Mouse (Mus musculus): ENCODE data around the gene Ltbp1.

The Ltbp1 gene

GRCm38 (mm10) chr17:75371650-75372049, 366.3 kb downstream of the Ltbp1 start:
- DNase-seq, result no peak

- DNase-seq, result peak; percentile 56 to 72
Observed at GRCm38 (mm10) chr17:75372371-75372770, 367.0 kb downstream of the Ltbp1 start.

DNA sequence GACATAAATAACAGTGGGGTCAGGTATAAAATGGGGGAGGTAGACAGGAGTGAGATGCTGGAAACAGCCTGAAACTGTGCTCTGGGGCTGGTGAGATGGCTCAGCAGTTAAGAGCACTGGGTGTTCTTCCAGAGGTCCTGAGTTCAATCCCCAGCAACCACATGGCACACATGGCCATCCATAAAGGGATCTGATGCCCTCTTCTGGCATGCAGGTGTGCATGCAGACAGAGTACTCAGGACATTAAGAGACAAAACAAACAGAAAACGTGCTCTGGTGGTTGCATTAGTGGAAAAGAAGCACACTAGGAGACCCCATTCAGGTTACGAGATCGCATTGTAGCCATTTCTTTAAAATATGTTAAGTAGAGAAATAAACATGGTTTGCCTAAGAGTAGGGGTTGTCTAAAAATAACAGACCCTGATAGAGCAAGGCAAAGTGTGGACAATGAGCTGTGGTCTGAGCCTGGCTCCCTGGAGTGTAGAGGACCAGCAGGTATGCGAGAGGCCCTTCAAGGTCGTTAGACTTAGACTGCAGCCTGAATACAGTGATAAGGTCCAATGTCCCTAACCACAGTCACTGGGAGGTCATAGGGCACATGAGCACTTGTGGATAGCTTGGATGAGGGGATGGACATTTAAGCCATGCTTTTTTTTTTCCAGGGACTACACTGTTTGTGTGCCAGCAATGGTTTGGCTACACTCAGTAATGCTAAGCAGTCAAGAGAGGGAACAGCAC, 369.1 kb downstream of the Ltbp1 start:
- DNase-seq, result no peak

DNA sequence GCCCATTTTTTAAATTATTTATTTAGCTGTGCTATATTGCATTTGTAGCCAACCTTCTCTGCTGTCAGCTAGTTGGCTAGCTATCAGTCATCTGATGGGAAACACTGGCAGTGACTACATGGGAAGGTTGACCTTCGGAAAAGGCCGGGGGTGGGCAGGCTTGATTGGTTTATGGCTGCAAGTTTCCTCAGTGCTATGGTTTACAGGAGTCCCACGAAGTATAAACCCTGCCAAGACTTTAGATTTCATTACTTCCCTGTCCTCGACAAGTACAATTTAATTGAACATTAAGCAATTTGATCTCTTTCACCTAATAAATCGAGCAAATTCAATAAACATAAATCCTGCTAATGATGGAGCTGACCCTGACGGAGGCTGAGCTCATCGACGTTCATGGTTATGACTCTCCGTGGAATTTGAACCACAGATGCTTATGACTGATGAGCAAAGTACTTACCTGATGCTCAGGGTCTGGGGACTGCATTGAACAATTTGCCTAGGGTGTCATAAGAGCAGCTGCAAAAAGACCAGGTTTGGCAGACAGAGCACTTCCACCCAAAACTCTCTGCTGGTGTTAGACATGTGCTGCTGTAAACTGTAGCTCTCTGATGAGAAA, 373.0 kb downstream of the Ltbp1 start:
- DNase-seq, result no peak

DNA sequence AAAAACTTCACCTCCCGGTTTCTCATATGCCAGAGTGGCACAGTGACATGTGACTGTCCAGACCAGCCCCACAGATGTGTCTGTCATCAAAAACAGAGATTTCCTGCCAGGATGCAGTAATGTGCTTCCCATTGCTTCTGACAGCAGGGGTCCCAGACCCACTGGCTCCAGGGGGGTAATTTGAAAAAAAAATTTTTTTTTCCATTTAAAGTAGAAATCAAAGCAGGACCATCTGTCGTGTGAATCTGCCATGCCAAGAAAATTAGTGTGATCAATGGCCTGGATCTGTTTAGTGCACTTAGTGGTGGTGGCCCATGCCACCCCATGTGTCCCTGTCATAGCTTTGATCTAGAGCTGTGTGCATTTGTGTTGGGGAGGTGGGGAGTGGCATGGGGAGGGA, 374.8 kb downstream of the Ltbp1 start:
- peak in 1 of 2 experiments; percentile 11 for DNase-seq

DNA sequence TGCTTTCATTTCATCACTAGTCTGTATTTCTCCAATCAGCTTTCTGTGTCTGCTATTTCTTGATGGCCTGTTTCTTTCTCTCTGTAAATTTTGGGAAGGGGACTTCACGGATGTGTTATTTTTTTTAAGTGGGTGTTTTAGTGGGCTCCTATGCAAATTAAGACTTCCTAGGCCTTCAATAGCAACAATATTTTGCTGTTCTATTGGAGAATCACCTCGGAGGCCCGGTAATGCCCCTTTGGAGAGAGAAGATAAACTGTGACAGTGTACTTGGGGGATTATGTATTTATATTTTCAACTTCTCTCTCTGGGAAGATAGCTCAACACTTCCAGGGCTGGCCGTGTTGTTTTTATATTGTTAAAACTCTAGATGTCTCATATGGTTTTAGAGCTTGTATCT, 383.0 kb downstream of the Ltbp1 start:
- DNase-seq, result no peak

- DNase-seq, result peak in 1 of 2 experiments; percentile 12
Observed at GRCm38 (mm10) chr17:75390142-75390541, 384.8 kb downstream of the Ltbp1 start.

DNA sequence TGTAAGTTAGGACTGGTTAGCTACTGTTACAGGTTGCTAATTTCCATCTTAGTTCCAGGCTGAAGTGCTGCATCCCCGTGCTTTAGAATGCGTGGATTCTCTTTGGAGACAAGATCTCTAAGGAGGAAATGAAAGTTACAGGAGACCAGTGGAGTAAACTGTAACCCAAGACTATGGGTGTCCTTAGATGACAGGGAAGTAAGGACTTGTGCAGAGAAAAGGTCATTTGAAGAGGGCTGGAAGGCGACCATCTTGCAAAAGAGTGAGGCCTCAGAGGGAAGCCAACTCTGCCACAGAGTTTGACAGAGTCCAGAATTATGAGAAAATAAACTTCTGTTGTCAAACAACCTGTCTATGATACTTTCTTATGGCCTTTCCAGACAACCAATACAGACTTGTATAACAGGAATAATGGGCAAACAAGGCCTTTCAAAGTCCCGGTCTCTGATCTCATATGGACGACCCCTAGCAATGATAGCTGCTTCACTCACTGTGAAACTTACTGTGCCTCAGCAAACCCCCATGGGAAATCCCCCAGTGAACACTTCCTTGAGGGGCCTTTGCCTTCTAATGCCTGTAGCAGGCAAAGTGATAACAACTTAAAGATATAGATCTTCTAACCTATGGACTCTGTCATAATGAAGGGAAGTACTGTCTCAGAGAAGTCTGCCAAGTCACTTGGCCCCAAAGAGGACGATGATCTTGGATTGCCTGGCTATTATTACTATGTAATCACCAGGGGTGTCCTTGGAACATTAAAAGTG, 386.2 kb downstream of the Ltbp1 start:
- DNase-seq, result no peak

- DNase-seq, result peak in 1 of 2 experiments; percentile 7
Observed at GRCm38 (mm10) chr17:75406405-75406804, 401.0 kb downstream of the Ltbp1 start.

- no peak for DNase-seq
Observed at GRCm38 (mm10) chr17:75416861-75417260, 411.5 kb downstream of the Ltbp1 start.

DNA sequence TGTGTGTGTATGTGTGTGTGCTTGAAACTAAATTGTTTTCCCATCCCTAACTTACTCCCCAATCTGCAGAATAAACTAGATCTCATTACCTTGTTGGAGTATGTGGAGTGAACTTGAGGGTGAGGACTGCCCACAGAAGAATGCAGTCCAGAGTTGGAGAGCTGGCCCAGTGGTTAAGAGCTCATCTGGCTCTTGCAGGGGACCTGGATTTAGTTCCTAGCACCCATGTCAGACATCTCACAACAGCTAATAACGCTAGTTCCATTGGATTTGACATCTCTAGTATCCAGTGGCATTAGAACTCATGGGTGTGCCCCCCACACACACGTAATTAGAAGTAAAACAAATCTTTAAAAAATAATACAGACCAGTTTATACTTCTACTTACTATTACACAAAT, 428.8 kb downstream of the Ltbp1 start:
- DNase-seq, result no peak

- no peak for DNase-seq
Observed at GRCm38 (mm10) chr17:75434871-75435270, 429.5 kb downstream of the Ltbp1 start.

- DNase-seq, result no peak
Observed at GRCm38 (mm10) chr17:75435599-75435998, 430.2 kb downstream of the Ltbp1 start, which contains the start of gene Rasgrp3. Gene Rasgrp3 (plus strand): TSS chr17:75435896.

DNA sequence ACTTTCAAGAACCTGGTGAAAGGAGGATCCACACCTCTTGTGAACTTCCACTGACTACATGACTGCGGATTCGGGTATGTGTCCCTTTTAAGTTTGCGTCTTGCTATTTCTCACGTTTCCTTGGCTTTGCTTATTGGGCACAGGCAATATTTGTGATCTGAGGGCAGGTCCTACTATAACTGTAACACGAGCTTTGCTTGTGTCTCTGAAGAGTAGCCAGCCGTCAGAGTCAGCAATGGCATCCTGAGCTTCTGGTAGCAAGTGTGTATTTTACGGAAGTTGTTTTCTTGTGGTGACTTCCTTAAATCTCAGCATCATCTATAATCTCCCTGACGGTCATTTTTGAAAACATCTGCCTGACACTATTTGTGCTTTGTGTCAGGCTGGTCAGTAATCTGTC, 430.7 kb downstream of the Ltbp1 start:
- no peak for DNase-seq

GRCm38 (mm10) chr17:75436819-75437218, 431.5 kb downstream of the Ltbp1 start:
- DNase-seq, result no peak

GRCm38 (mm10) chr17:75437239-75437750, 431.9 kb downstream of the Ltbp1 start:
- DNase-seq, result no peak

- DNase-seq, result no peak
Observed at GRCm38 (mm10) chr17:75438162-75438561, 432.8 kb downstream of the Ltbp1 start.

- no peak for DNase-seq
Observed at GRCm38 (mm10) chr17:75439062-75439461, 433.7 kb downstream of the Ltbp1 start.

DNA sequence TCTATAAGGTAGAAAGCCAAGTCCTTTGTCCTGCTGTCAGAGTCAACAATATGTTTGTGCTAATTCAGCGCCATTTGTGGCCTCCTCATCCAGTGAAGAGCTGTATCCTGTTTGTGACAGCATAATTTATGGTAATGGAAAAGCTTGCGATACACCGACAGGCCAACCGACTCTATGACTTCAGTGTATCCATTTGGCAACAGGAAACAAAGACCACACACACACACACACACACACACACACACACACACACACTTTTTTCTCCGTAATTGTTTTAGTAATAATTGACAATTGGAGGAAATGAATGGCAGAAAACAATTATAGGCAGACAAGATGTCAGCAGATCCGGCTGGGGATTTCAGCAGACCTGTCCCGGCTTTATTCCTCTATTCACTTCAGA, 435.3 kb downstream of the Ltbp1 start:
- no peak for DNase-seq

GRCm38 (mm10) chr17:75441260-75441830, 436.0 kb downstream of the Ltbp1 start:
- no peak for DNase-seq
